Mouse (Mus musculus): ENCODE data around the gene Nrbp1. TPM values are rescaled to one million over a fixed set of nuclear protein-coding genes. Genes with fewer than 3 reads are reported as not detected.

The Nrbp1 gene
- total and polyA plus RNA-seq, 3 experiments: 34.5 to 41.5 (median 36.6) TPM

DNA sequence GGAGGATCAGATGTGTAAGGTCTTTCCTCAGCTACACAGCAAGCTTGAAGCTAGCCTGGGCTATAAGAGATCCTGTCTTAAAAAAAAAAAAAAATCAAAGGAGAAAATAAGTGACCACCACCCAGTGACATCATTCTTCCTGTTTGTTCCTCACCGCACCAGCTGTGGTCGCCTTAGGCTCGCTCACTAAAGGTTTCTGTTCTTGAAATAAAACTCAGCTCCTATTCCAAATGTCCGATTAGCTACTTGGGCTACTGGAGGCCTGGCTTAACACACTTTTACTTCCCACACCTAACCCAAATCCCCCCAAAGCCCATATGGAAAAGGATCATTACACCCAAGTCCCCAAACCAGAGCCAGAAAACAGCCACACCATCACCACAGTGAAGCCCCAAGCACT lies 47.6 kb downstream of the Nrbp1 start:
- Histone ChIP-seq H3K4me3 (replicated peaks in 1 of 3; ENCODE audit: low read depth in 2 of 3, low read length in 2 of 3, poor library complexity in 1 of 3) (no peak overlapping the region), H3K79me2 (replicated peaks; ENCODE audit: control insufficient read depth, extremely low read depth, insufficient read depth, poor library complexity, severe bottlenecking) (no peaks in the 10 kb centered on the region), H3K27ac (ENCODE audit: insufficient read depth, low read depth) (peak overlapping the region; percentile 26), H3K27me3 (replicated peaks) (peaks cover 13% of the 10 kb centered on the region), H3K4me1 (ENCODE audit: control insufficient read depth in 1 of 2, insufficient read depth in 2 of 2) (peaks cover 9 to 33% of the 10 kb centered on the region in 2 experiments; a peak in 3 of 4 replicates), H3K9me3 (replicated peaks; ENCODE audit: low read length) (no peaks in the 10 kb centered on the region), H3K9ac (ENCODE audit: insufficient read depth, low read depth) (peak overlapping the region; percentile 14; the same call in 1 of the 2 replicates), H3K36me3 (replicated peaks in 1 of 2; ENCODE audit: control insufficient read depth in 1 of 2, insufficient read depth in 1 of 2, low read length in 1 of 2) (peaks cover 19 to 31% of the 10 kb centered on the region in 2 experiments), H3K4me2 (ENCODE audit: insufficient read depth, low read depth, poor library complexity, severe bottlenecking) (peak overlapping the region; percentile 35)
- dilution Hi-C loops (cut with MboI; ENCODE audit: extremely low pct_ligation_motif_present, extremely low pct_unique_long_range_greater_than_20kb, low sequenced_read_pairs) (no loop called here), in situ Hi-C loops (cut with MboI; ENCODE audit: low pct_ligation_motif_present, low pct_unique_long_range_greater_than_20kb, low sequenced_read_pairs) (no loop called here)
- no peak for TF ChIP-seq MYC (IDR thresholded peaks at IDR 0.05; ENCODE audit: low read depth, low read length)
- TF ChIP-seq ELF1 (IDR thresholded peaks at IDR 0.05; ENCODE audit: low read depth, low read length): no peak
- no peak for TF ChIP-seq MAX (IDR thresholded peaks at IDR 0.05; ENCODE audit: low read length)
- 0 out of 2 replicates have a peak, but pooled peaks have one; percentile 9 for TF ChIP-seq MEF2A (IDR thresholded peaks at IDR 0.05; ENCODE audit: borderline replicate concordance, low read depth, low read length)
- TF ChIP-seq HCFC1 (IDR thresholded peaks at IDR 0.05; ENCODE audit: low read depth, low read length): no peak
- TF ChIP-seq RCOR1 (conservative IDR thresholded peaks at IDR 0.05; ENCODE audit: low read depth, low read length): no peak
- no peak for TF ChIP-seq CHD1 (IDR thresholded peaks at IDR 0.05; ENCODE audit: low read depth, low read length)
- TF ChIP-seq KAT2A (IDR thresholded peaks at IDR 0.05; ENCODE audit: insufficient replicate concordance, low read length): no peak
- TF ChIP-seq RAD21 (IDR thresholded peaks at IDR 0.05; ENCODE audit: low read depth, low read length): no peak
- TF ChIP-seq POLR2A (IDR thresholded peaks at IDR 0.05; ENCODE audit: low read depth, low read length): no peak
- TF ChIP-seq SMC3 (IDR thresholded peaks at IDR 0.05; ENCODE audit: low read depth, low read length): no peak
- no peak for TF ChIP-seq BHLHE40 (IDR thresholded peaks at IDR 0.05; ENCODE audit: low read depth, low read length)
- TF ChIP-seq MXI1 (IDR thresholded peaks at IDR 0.05; ENCODE audit: low read depth, low read length): no peak
- TF ChIP-seq ZMIZ1 (IDR thresholded peaks at IDR 0.05; ENCODE audit: low read depth, low read length): no peak
- no peak for TF ChIP-seq POLR2AphosphoS2 (IDR thresholded peaks at IDR 0.05; ENCODE audit: low read depth, low read length)
- no peak for TF ChIP-seq USF1 (IDR thresholded peaks at IDR 0.05; ENCODE audit: low read depth, low read length)
- peak; percentile 6; the same call in 1 of the 2 replicates for TF ChIP-seq IRF4 (IDR thresholded peaks at IDR 0.05; ENCODE audit: low read depth, low read length)
- TF ChIP-seq CHD2 (IDR thresholded peaks at IDR 0.05; ENCODE audit: low read length): no peak
- no peak for TF ChIP-seq ZC3H11A (IDR thresholded peaks at IDR 0.05; ENCODE audit: low read depth, low read length)
- TF ChIP-seq JUND (conservative IDR thresholded peaks at IDR 0.05; ENCODE audit: low read depth, low read length): no peak; the same call in 1 of the 2 replicates
- TF ChIP-seq TBP (conservative IDR thresholded peaks at IDR 0.05; ENCODE audit: low read depth, low read length): no peak
- peak; percentile 92 for TF ChIP-seq ZNF384 (IDR thresholded peaks at IDR 0.05; ENCODE audit: low read depth, low read length)
- TF ChIP-seq NRF1 (IDR thresholded peaks at IDR 0.05; ENCODE audit: low read depth, low read length): no peak
- no peak for TF ChIP-seq GABPA (IDR thresholded peaks at IDR 0.05; ENCODE audit: insufficient replicate concordance, low read depth, low read length)
- TF ChIP-seq SIN3A (IDR thresholded peaks at IDR 0.05; ENCODE audit: low read length): no peak
- no peak for TF ChIP-seq USF2 (conservative IDR thresholded peaks at IDR 0.05; ENCODE audit: low read depth, low read length)
- no peak for TF ChIP-seq E2F4 (IDR thresholded peaks at IDR 0.05; ENCODE audit: insufficient replicate concordance, low read depth, low read length)
- peak; percentile 57; the same call in 1 of the 2 replicates for TF ChIP-seq ETS1 (conservative IDR thresholded peaks at IDR 0.05; ENCODE audit: low read depth, low read length)
- TF ChIP-seq ZKSCAN1 (IDR thresholded peaks at IDR 0.05; ENCODE audit: borderline replicate concordance, low read depth, low read length): no peak
- TF ChIP-seq JUN (IDR thresholded peaks at IDR 0.05; ENCODE audit: insufficient read depth, low read depth, low read length): peak; percentile 76
- no peak for TF ChIP-seq MAZ (IDR thresholded peaks at IDR 0.05; ENCODE audit: low read depth, low read length)
- 0 out of 2 replicates have a peak, but pooled peaks have one; percentile 0 for TF ChIP-seq TCF12 (IDR thresholded peaks at IDR 0.05; ENCODE audit: low read depth, low read length)
- TF ChIP-seq UBTF (IDR thresholded peaks at IDR 0.05; ENCODE audit: low read depth, low read length): no peak
- no peak for TF ChIP-seq CTCF (conservative IDR thresholded peaks at IDR 0.05 in 1 of 2, IDR thresholded peaks at IDR 0.05 in 1 of 2; ENCODE audit: low read depth in 2 of 2, low read length in 2 of 2)
- no peak for TF ChIP-seq MAFK (IDR thresholded peaks at IDR 0.05; ENCODE audit: insufficient replicate concordance, low read length)
- no peak for TF ChIP-seq NELFE (IDR thresholded peaks at IDR 0.05; ENCODE audit: low read depth, low read length)
- no peak for TF ChIP-seq PAX5 (IDR thresholded peaks at IDR 0.05; ENCODE audit: low read length)
- TF ChIP-seq EP300 (IDR thresholded peaks at IDR 0.05; ENCODE audit: low read length): peak; percentile 48; the same call in 1 of the 2 replicates
- peak; percentile 45 for DNase-seq (ENCODE audit: extremely low read depth)
